Mouse (Mus musculus) R1 (cell line): Measurements from ENCODE around the gene Ankrd24.

Source experiments
- DNase-seq: peaks from one replicate; pipeline ENCODE4 v3.0.0-alpha.2; 2018; ENCODE audit warnings: low read depth, low spot score

Ankrd24 gene

DNA sequence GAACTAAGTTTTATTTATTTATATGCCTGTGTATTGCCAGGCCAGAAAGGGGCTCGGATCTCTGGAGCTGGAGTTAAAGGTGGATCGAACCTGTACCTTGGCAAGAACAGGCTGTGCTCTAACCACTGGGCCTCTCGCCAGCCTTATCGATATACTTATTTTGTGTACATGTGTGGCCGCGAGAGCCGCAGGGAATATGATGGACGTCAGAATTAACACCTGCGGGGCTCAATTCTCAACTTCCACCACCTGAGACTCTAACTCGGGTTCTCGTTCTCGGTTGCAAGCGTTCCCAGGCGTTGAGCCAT lies 22.7 kb upstream of the Ankrd24 start:
- DNase-seq: no peak

GRCm38 (mm10) chr10:81605974-81606751 lies 22.2 kb upstream of the Ankrd24 start, which contains the start of gene BC025920:
BC025920 (plus strand) TSS chr10:81606270.
- DNase-seq: peak; percentile 100

GRCm38 (mm10) chr10:81608308-81608707 lies 20.0 kb upstream of the Ankrd24 start:
- no peak for DNase-seq

GRCm38 (mm10) chr10:81612779-81613178 lies 15.6 kb upstream of the Ankrd24 start:
- DNase-seq: peak; percentile 59

DNA sequence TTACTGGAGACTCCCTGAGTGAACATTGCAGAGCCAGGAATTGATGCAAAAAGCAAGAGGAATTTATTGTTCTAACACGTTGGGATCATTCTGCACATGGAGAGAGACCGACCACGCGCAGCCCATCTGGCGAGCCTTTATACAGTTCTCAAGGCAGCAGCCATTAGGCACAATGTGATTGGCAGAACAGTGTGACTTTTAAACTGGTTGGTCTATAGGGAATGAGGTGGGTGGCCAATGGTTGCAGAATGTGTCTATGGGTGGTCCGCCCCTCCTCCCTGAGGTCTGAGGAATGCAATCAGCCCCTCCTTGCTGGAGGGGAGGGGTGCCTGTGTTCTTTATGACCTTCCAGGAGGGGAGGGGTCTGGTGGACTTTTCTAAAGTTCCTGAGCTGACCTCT lies 12.9 kb upstream of the Ankrd24 start:
- peak; percentile 92 for DNase-seq

DNA sequence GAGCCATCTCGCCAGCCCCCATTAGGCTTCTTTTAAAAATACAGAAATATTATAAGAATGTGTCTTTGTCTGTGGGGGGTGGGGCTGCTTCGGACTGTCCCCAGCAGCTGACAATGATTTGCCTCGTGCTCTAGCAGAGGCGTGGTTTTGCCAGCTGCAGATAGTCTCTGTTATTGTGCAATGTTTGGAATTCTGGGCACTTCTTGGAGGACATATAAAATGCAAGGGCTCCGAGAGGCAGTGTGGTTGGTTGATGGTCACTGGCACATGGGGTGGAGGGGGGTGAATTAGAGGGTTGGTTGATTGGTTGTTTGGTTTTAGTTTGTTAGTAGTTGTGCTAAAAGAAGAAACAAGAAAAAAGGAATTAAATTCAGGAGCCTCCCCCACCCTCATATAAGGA lies 8.4 kb upstream of the Ankrd24 start:
- DNase-seq: no peak

DNA sequence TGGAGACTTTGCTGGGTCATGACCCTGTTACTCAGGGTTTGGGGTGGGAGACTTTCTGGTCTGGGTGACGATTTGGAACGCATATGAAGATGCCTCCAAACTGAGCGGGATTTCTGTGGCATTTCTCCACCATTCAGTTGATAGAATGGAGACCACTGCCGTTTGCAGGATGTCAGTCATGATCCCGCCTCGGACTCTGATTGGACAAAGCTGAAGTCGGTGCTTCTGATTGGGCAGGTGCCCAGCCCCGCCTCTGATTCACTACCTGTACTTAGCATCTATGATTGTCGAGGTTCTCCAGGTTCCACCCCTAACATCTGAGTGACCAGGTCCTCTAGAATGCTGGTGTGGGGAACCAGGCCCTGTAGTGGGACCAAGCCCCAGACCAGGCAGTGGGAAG lies 7.6 kb upstream of the Ankrd24 start:
- peak; percentile 83 for DNase-seq

GRCm38 (mm10) chr10:81623441-81623840 lies 4.9 kb upstream of the Ankrd24 start:
- peak; percentile 96 for DNase-seq

DNA sequence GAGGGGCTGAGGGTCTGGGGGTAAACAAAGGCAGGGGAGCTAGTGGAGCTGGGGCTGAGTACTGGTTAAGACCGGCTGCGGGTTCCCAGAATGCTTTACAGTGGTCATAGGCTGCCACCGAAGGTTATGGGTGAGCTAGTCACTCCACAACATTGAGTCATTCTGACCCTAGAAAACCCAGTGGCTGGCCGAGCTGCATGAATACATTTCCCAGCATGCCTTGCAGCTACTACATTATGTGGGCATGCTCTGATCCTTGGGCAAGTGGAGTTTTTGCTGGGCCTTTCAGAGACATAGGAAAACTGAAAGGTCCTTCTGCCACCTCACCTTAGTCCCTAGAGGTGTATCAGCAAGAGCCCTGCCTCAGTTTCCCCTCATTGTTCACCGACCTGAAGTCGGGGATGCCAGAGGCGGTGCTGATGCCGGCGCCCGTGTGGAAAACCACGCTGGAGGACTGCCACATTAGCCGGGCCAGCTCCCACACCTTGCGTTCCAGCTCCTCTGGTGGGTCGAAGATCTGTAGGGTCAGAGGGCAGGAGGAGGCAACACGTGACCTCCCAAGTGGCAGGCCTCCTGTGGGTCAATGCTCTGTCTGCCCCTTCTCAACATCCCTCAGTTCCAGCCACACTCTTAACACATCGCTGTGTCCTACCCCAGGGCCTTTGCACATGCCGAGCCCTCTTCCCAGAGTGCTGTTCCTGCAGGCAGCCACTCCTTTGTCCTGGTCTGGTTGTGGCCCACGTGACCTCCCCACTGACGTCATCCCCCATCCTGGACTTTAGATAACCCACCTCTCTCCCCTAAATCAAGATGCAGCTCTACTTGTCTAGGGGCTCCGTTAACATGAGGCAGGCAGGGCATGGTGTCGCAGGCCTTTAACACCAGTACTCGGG lies 2.0 kb upstream of the Ankrd24 start:
- DNase-seq: peak; percentile 86

GRCm38 (mm10) chr10:81626994-81627835 lies 1.1 kb upstream of the Ankrd24 start, which contains the start of gene Sirt6:
Sirt6 (minus strand) TSS chr10:81627797.
- DNase-seq: peak; percentile 99

GRCm38 (mm10) chr10:81627836-81628220 lies 512 bp upstream of the Ankrd24 start:
- DNase-seq: no peak

DNA sequence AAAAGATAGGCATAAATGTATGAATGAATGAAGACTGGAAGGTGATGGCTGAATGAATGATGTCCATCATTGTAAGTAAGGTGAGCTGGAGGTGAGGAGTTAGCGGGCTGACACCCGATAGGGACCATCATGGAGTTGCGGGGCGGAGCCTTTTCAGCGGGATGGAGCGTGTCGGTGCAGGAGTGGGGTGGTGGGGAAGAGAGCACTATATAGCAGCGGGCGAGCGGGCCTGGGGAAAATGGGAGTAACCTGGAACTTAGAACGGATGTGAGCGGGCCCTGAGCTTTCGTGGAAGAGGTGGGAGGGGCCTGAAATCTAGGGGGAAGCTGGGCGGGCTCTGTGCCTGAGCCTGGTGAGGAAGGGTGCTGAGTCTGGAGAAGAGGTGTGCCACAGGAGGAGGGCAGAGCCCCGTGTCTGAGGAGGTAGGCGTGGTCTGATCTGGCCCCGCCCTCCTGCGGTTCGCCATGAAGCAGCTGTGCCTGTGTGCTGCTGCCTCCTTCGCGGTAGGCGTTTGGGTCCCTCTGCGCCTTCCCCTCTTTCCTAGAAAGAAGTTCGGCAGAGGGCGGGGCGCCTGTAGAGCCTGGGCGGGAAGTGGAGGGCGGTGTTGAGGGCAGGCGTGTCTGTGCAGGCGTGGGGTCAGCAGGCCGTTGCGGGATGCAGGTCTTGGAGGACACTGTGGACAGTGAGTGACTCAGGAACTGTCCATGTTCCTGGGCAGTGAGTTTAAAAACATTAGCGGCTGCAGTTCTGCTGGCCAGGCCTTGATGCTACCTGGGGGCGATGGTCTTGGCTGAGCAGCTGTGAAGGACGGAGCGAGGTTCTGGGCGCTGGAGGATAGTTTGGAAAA lies 5.1 kb downstream of the Ankrd24 start:
- DNase-seq: peak; percentile 98

GRCm38 (mm10) chr10:81636338-81636737 lies 8.0 kb downstream of the Ankrd24 start:
- peak; percentile 70 for DNase-seq

GRCm38 (mm10) chr10:81638101-81638500 lies 9.8 kb downstream of the Ankrd24 start:
- DNase-seq: no peak

DNA sequence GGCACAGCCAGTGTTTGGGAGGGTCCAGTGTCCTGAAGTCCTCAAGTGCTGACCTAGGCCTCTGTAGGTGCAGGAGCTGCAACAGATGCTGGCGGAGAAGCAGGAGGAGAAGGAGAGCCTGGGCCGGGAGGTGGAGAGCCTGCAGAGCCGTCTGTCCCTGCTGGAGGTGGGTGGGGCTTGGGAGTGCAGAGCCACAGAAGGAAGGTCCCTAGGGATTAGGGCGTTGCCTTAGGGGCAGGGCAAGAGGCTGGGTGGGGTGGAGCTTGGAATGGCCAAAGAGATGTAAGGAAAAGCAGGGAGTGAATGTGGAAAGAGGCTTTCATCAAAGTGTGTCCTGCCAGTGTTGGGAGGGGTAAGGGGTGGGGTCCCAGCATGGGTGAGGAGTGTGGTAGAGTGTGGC lies 12.5 kb downstream of the Ankrd24 start:
- DNase-seq: peak; percentile 92

GRCm38 (mm10) chr10:81641566-81641965 lies 13.2 kb downstream of the Ankrd24 start:
- DNase-seq: no peak

GRCm38 (mm10) chr10:81641978-81642647 lies 13.8 kb downstream of the Ankrd24 start:
- no peak for DNase-seq

DNA sequence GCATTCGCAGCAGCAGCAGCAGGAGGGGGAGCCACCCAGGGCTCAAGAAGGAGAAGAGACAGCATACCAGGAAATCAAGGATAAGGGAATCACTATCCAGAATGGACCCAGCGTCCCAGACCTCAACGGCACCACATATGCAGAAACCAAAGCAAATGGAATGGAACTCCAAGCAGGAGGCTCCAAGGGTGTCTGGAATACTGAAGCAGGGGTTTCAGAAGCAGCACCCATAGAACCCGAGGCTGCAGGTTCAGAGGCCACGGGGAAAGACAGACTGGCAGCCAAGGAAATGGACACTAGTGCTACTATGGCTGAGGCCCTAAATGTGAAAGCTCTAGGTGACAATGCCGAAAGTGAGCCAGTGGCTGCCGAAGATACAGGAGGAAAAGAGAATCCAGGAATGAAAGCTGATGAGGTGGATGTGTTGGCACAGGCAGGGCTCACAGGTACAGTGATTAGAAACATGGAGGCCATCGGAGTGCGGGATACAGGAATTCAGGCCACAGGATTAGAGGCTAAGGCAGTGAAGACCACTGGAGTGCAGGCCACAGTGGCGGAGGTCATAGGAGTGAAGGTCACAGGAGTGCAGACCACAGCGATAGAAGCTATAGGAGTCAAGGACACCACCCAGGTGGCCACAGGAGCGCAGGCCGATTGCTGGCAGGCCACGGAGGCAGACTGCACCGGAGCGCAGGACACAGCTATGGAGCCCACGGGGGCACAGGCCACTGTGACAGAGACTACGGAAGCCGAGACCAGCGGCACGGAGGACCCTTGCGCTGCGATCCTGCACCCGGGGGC lies 14.5 kb downstream of the Ankrd24 start:
- peak; percentile 51 for DNase-seq

DNA sequence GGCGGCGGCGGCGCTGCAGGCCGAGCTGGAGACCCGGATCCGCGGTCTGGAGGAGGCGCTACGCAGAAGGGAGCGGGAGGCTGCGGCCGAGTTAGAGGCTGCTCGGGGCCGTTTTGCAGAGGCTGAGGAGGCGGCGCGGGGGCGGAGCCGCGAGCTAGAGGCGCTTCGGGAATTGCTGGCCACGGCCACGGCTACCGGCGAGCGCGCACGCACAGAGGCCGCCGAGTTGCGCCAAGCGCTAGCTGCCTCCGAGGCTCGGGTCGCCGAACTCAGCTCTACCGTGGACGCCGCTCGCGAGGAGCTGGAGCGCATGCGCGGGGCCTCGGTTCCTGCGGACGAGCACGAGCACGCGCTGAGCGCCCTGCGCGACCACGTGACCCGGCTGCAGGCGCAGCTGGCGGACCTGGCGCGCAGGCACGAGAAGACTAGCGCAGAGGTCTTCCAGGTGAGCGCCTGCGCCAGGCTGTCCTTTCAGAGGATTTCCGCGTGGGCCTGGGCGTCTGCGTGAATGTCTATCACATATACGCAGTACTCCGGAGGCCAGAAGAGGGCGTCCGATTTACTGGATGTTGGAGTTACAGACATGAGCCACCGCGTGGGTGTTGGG lies 15.2 kb downstream of the Ankrd24 start:
- DNase-seq: peak; percentile 96
